Mouse (Mus musculus) cortical plate, adult 2 months (tissue): Measurements from ENCODE around the gene Vps37d.
"Not testable (repeated sequence)": the region's sequence is repeated elsewhere in the genome, so short reads cannot be mapped to it uniquely, and the experiment has no call there.

Experiments used
- CTCF ChIP-seq: fragments of 200-500 bp; IDR thresholded peaks from 2 replicates; pipeline ENCODE4 v1.5.1; 2011; ENCODE audit warnings: mild to moderate bottlenecking, control low read depth, low read length; ENCODE audit not compliant: insufficient read depth; ENCODE audit errors: extremely low read depth
- POLR2A ChIP-seq: fragments of 200-500 bp; IDR thresholded peaks from 2 replicates; pipeline ENCODE4 v1.6.1; 2011; ENCODE audit warnings: mild to moderate bottlenecking, low read length, control low read depth; ENCODE audit not compliant: insufficient read depth; ENCODE audit errors: extremely low read depth

- not testable (repeated sequence) for TF ChIP-seq CTCF, POLR2A
Measured at GRCm38 (mm10) chr5:135049268-135049667, 28.8 kb downstream of the Vps37d start.
